Mouse (Mus musculus): Measurements from ENCODE around the gene Igflr1.

GRCm38 (mm10) chr7:30604424-30604823 is 39.2 kb downstream of the Igflr1 start:
- TF ChIP-seq CTCF (IDR thresholded peaks at IDR 0.05; ENCODE audit: control insufficient read depth, insufficient read depth, low read length) = no peak
- TF ChIP-seq POLR2A (IDR thresholded peaks at IDR 0.05; ENCODE audit: borderline replicate concordance, control insufficient read depth, low read depth, low read length) = no peak

Data from bone marrow, adult 2 months (tissue).